Mouse (Mus musculus) central nervous system, embryonic 18 days (tissue): ENCODE data around the gene Rimbp3. TPM values are rescaled to one million over a fixed set of nuclear protein-coding genes. Genes with fewer than 3 reads are reported as not detected.

Experiments
- polyA plus RNA-seq: library from polyadenylated mRNA; depleted of rRNA; stranded (reverse); fragments of >200 nt; gene quantifications from 2 replicates; pipeline ENCODE4 v1.2.3, GENCODE M21; 2012; rRNA removed

Rimbp3 gene
- polyA plus RNA-seq: 1.6 TPM in 2 replicates

GRCm38 (mm10) chr16:17208389-17209361, at the start of gene Rimbp3:
TSS of gene Rimbp3 (plus strand) at chr16:17208603.

GRCm38 (mm10) chr16:17202549-17202948, 5.9 kb upstream of the Rimbp3 start, which contains the start of gene Ube2l3:
TSS of gene Ube2l3 (minus strand) at chr16:17202649.

GRCm38 (mm10) chr16:17232794-17233701, 24.6 kb downstream of the Rimbp3 start, which contains the start of gene Hic2:
TSS of gene Hic2 (plus strand) at chr16:17233572.

Other genes starting within 250 kb of the Rimbp3 start
- 191 and 195 TPM in 2 replicates for gene Mapk1, start 225.2 kb upstream of the Rimbp3 start, polyA plus RNA-seq
- 87.0 and 94.2 TPM in 2 replicates for gene Ypel1, start 138.9 kb upstream of the Rimbp3 start, polyA plus RNA-seq
- 133 and 137 TPM in 2 replicates for gene Ppil2, start 97.3 kb upstream of the Rimbp3 start, polyA plus RNA-seq
- gene 2610318N02Rik, start 83.4 kb upstream of the Rimbp3 start, polyA plus RNA-seq: 15.3 and 18.6 TPM in 2 replicates
- gene Sdf2l1, start 76.2 kb upstream of the Rimbp3 start, polyA plus RNA-seq: 18.4 and 18.8 TPM in 2 replicates
- gene Ydjc, start 64.0 kb upstream of the Rimbp3 start, polyA plus RNA-seq: 79.1 and 81.8 TPM in 2 replicates
- 11.1 and 11.3 TPM in 2 replicates for gene Ccdc116, start 61.4 kb upstream of the Rimbp3 start, polyA plus RNA-seq
- gene Ube2l3, start 6.0 kb upstream of the Rimbp3 start, polyA plus RNA-seq: 113 and 116 TPM in 2 replicates
- gene Hic2, start 25.0 kb downstream of the Rimbp3 start, polyA plus RNA-seq: 9.2 and 10.8 TPM in 2 replicates
- gene Tmem191c, start 67.5 kb downstream of the Rimbp3 start, polyA plus RNA-seq: 128 and 133 TPM in 2 replicates
- gene Serpind1, start 122.8 kb downstream of the Rimbp3 start, polyA plus RNA-seq: 2.3 and 3.2 TPM in 2 replicates
- gene Snap29, start 197.4 kb downstream of the Rimbp3 start, polyA plus RNA-seq: 13.4 and 15.1 TPM in 2 replicates
- 147 and 148 TPM in 2 replicates for gene Pi4ka, start 197.7 kb downstream of the Rimbp3 start, polyA plus RNA-seq
- 29.0 and 30.0 TPM in 2 replicates for gene Crkl, start 243.4 kb downstream of the Rimbp3 start, polyA plus RNA-seq